Mouse (Mus musculus) adrenal gland, postnatal 0 days (tissue): ENCODE data around the gene Zar1. TPM values are rescaled to one million over a fixed set of nuclear protein-coding genes. Genes with fewer than 3 reads are reported as not detected.

ENCODE experiments used
- polyA plus RNA-seq: library from polyadenylated mRNA; unstranded; fragments of >200 nt; fragmentation: Nextera tagmentation; extraction: Ambion mirVana; gene quantifications from 2 replicates; pipeline ENCODE4 v1.2.1, GENCODE M21; 2015

Gene Zar1
- 0.21 and 0.63 TPM in 2 replicates for polyA plus RNA-seq

DNA sequence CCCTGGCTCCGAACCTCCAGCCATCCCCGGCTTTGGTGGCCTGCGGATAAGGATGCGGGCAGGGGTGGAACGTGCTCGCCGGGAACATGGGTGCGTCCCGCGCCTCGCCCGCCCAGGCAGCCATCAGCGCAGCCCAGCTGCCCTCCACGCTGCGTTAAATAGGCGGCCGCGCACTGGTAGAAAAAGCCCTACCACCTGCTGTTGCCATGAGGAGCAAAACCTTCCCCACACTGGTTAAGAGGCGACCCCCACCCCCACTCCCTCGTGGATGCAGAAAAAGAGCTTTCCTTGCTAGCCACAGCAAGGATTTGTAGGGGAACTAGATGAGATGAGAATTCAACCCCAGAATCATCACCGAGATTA, at the start of gene Zar1:
Gene Zar1 (minus strand): TSS at position 285 of the 363 bp plus-strand sequence.

GRCm38 (mm10) chr5:72587192-72587681, 6.2 kb upstream of the Zar1 start, which contains the start of gene Gm5868:
Gm5868 (minus strand) TSS chr5:72587551.

GRCm38 (mm10) chr5:72559544-72560049, 21.5 kb downstream of the Zar1 start, which contains the start of gene Nfxl1:
Nfxl1 (minus strand) TSS chr5:72559684.

Other genes starting within 250 kb of the Zar1 start
- 0.98 and 1.0 TPM in 2 replicates for gene Corin, start 76.8 kb downstream of the Zar1 start, polyA plus RNA-seq
- gene Nfxl1, start 21.6 kb downstream of the Zar1 start, polyA plus RNA-seq = 8.4 and 9.0 TPM in 2 replicates
- gene Gm5868, start 6.3 kb upstream of the Zar1 start, polyA plus RNA-seq = 0.69 and 1.8 TPM in 2 replicates
- 0.07 and 0.08 TPM in 2 replicates for gene Cnga1, start 63.0 kb upstream of the Zar1 start, polyA plus RNA-seq
- 4.7 and 9.0 TPM in 2 replicates for gene Nipal1, start 66.5 kb upstream of the Zar1 start, polyA plus RNA-seq
- gene Txk, start 171.5 kb upstream of the Zar1 start, polyA plus RNA-seq = not detected in 2 replicates